Mouse (Mus musculus): Measurements from ENCODE around the gene Ahsg. TPM values are rescaled to one million over a fixed set of nuclear protein-coding genes. Genes with fewer than 3 reads are reported as not detected.

Ahsg gene
- polyA plus RNA-seq, 1 experiment from 2014 or later, result 0.36 TPM

Other genes starting within 250 kb of the Ahsg start
- 3.9 and 4.5 TPM in 2 replicates for gene Dgkg, start 234.1 kb upstream of the Ahsg start, polyA plus RNA-seq (2015; fragmentation: Nextera tagmentation; extraction: Ambion mirVana)
- gene Crygs, start 79.7 kb upstream of the Ahsg start, polyA plus RNA-seq (2015; fragmentation: Nextera tagmentation; extraction: Ambion mirVana), result not detected in 2 replicates
- gene Tbccd1, start 33.6 kb upstream of the Ahsg start, polyA plus RNA-seq (2015; fragmentation: Nextera tagmentation; extraction: Ambion mirVana), result 19.6 and 24.8 TPM in 2 replicates
- 100 and 103 TPM in 2 replicates for gene Dnajb11, start 33.4 kb upstream of the Ahsg start, polyA plus RNA-seq (2015; fragmentation: Nextera tagmentation; extraction: Ambion mirVana)
- not detected in 2 replicates for gene Fetub, start 27.1 kb downstream of the Ahsg start, polyA plus RNA-seq (2015; fragmentation: Nextera tagmentation; extraction: Ambion mirVana)
- gene Hrg, start 59.8 kb downstream of the Ahsg start, polyA plus RNA-seq (2015; fragmentation: Nextera tagmentation; extraction: Ambion mirVana), result not detected in 2 replicates
- gene Kng2, start 138.2 kb downstream of the Ahsg start, polyA plus RNA-seq (2015; fragmentation: Nextera tagmentation; extraction: Ambion mirVana), result 0.14 TPM in 1 of 2 replicates, not detected in the other
- 0.39 TPM in 1 of 2 replicates, not detected in the other for gene Kng1, start 166.6 kb downstream of the Ahsg start, polyA plus RNA-seq (2015; fragmentation: Nextera tagmentation; extraction: Ambion mirVana)
- gene Eif4a2, start 216.2 kb downstream of the Ahsg start, polyA plus RNA-seq (2015; fragmentation: Nextera tagmentation; extraction: Ambion mirVana), result 323 and 324 TPM in 2 replicates
- gene Rfc4, start 236.5 kb downstream of the Ahsg start, polyA plus RNA-seq (2015; fragmentation: Nextera tagmentation; extraction: Ambion mirVana), result 40.6 and 50.6 TPM in 2 replicates

Measured in hindbrain, embryonic 15.5 days (tissue).